Mouse (Mus musculus): ENCODE data around the gene Stx3. TPM values are rescaled to one million over a fixed set of nuclear protein-coding genes. Genes with fewer than 3 reads are reported as not detected.

Stx3 gene
- polyA plus RNA-seq, 1 experiment from 2014 or later: 24.1 TPM

DNA sequence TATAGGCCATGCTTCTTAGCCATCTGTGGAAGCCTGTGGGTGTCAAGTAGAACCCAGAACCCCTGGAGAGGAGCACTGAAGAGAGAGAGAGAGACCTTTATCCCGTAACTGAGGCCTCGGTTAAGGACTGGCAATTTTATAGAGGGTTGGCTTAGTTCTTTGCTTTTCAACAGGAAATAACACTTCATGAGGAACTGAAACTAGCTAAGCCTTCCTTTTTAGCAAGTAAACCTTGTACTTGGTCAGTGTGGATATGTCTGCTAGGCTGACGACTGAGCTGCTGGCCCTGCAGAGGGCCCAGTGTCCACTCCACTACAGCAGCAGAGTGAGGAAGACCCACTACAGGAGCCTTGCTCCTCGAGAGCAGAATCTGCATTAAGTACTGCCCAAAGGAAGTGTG is 52.8 kb downstream of the Stx3 start:
- no peak for ATAC-seq
- Histone ChIP-seq H3K4me1 (replicated peaks) (peaks cover 12% of the 10 kb centered on the region), H3K27ac (no peak overlapping the region), H3K36me3 (no peaks in the 10 kb centered on the region), H3K9ac (replicated peaks) (no peak overlapping the region), H3K4me2 (replicated peaks) (no peak overlapping the region), H3K9me3 (no peaks in the 10 kb centered on the region), H3K4me3 (replicated peaks) (no peak overlapping the region), H3K27me3 (peaks cover 4% of the 10 kb centered on the region; the same call in 1 of the 2 replicates)
- WGBS: 67% methylated on average over 4 of the region's 4 CpGs

DNA sequence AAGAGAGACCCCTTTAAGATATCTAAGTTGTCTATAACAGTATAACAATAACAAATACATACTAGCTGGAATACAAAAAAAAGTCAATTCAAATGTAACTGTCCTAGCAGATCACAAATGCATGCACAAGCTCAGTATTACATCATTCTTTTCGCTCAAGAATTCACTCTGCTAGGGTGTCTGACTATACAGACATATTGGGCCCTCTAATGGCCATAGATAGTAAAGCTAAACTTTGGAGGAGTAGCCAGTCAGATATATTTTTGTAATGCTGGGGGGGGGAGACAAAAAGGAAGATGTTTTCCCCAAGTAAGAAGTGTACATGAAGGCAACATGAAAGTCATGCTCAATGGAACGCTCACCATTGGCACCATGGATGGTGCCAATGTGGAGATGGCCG is 54.1 kb downstream of the Stx3 start:
- Histone ChIP-seq H3K9ac (replicated peaks) (no peak overlapping the region), H3K4me3 (replicated peaks) (no peak overlapping the region), H3K9me3 (no peaks in the 10 kb centered on the region), H3K36me3 (no peaks in the 10 kb centered on the region), H3K4me2 (replicated peaks) (no peak overlapping the region), H3K4me1 (replicated peaks) (peaks cover 4% of the 10 kb centered on the region; the same call in 1 of the 2 replicates), H3K27me3 (peaks cover 4% of the 10 kb centered on the region; the same call in 1 of the 2 replicates), H3K27ac (no peak overlapping the region)
- no peak for ATAC-seq
- 85% methylated on average over 3 of the region's 3 CpGs for WGBS

DNA sequence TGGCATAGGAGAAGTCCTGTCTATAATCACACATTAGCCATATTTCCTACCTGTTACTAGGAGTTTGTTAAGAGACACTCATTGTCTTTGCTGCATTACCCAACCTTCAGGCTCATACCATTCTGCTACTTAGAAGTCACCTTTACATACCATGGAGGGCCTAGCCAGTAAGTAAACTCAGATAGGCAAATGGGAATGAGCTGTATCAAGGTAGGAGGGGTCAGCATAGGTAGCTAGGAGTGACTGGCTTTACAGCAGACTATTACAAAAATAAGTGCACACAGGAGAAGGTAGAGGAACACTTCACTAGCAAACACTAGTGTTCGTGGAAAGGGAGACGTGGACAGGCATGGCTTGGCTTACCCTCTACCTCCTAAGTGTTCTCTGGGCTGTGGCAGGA is 71.9 kb downstream of the Stx3 start, which contains the start of gene Gif:
Gene Gif, plus strand, starts transcription at position 257 of the 400 bp plus-strand sequence.
- WGBS: 80% methylated on average over 2 of the region's 2 CpGs
- Histone ChIP-seq H3K9me3 (no peaks in the 10 kb centered on the region), H3K4me2 (replicated peaks) (no peak within 1 kb of the TSS), H3K4me1 (replicated peaks) (no peaks in the 10 kb centered on the region), H3K27ac (no peak within 1 kb of the TSS), H3K4me3 (replicated peaks) (no peak within 1 kb of the TSS), H3K36me3 (no peaks in the 10 kb centered on the region), H3K9ac (replicated peaks) (no peak within 1 kb of the TSS), H3K27me3 (no peaks in the 10 kb centered on the region)
- ATAC-seq: no peak

DNA sequence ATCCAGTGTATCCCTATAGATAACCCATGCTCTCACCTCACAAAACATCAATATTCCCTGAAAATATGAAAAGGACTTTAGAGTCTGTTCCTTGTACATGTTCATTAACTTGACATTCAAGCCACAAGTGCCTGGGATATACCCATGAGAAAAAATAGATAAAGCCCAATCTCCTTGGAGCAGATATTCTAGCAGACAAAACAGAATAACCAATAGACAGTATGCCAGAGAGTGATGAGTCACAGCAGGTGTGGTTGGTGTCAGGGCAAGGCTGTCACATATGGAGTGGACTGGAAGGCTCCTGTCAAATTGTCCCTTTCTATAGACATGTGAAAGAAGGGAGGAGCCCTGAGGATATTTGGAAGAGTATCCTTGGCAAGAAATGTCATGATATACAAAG is 73.5 kb downstream of the Stx3 start:
- no peak overlapping the region for H3K9ac ChIP-seq (replicated peaks)
- H3K27me3 ChIP-seq: no peaks in the 10 kb centered on the region
- ATAC-seq: no peak
- no peak overlapping the region for H3K27ac ChIP-seq
- no peaks in the 10 kb centered on the region for H3K9me3 ChIP-seq
- no peaks in the 10 kb centered on the region for H3K36me3 ChIP-seq
- no peak overlapping the region for H3K4me3 ChIP-seq (replicated peaks)
- no peaks in the 10 kb centered on the region for H3K4me1 ChIP-seq (replicated peaks)
- H3K4me2 ChIP-seq (replicated peaks): no peak overlapping the region

DNA sequence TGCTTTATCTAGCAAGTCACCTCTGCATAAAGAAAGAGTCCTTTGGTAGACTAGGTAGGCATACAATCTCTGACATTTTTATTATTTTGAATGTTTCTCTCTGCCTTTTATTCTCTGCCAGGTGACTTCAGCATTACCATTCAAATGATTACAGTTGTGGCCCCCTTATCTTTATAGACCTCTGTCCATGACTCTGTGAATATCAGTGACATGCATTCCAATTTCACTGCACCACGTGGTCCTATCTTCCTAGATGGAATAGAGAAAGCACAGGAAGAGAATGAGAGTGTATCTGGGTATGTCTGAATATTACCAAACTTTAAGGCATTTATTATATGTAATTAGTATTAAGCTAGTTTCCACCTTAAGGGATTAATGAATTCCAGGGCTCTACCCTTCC is 82.7 kb downstream of the Stx3 start:
- Histone ChIP-seq H3K9me3 (no peaks in the 10 kb centered on the region), H3K4me2 (replicated peaks) (no peak overlapping the region), H3K9ac (replicated peaks) (no peak overlapping the region), H3K36me3 (no peaks in the 10 kb centered on the region), H3K27me3 (no peaks in the 10 kb centered on the region), H3K27ac (no peak overlapping the region), H3K4me1 (replicated peaks) (no peaks in the 10 kb centered on the region), H3K4me3 (replicated peaks) (no peak overlapping the region)
- ATAC-seq: no peak
- WGBS: 50% methylated on average over 1 of the region's 1 CpGs

DNA sequence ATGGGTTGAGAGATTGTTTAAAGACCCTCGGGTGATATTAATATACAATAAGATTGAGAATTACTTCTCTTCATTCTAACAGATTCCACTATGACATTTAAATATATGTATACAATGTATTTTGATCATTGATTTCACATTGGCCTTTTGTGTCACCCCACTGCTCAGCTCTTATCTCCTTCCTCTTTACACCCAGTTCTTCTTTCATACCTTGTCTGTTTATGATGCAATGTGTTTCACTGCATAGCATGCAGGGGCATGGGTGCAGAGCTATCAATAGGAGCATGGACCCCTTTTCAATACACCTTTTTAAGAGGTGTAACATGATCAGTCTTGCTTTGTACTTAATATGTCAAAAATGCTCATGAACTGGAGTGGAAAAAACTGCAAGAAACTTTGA is 88.9 kb downstream of the Stx3 start:
- H3K4me2 ChIP-seq (replicated peaks): no peak overlapping the region
- no peak overlapping the region for H3K27ac ChIP-seq
- H3K4me3 ChIP-seq (replicated peaks): no peak overlapping the region
- WGBS: 88% methylated on average over 1 of the region's 1 CpGs
- no peak for ATAC-seq
- H3K9ac ChIP-seq (replicated peaks): no peak overlapping the region
- H3K36me3 ChIP-seq: no peaks in the 10 kb centered on the region
- no peaks in the 10 kb centered on the region for H3K9me3 ChIP-seq
- no peaks in the 10 kb centered on the region for H3K27me3 ChIP-seq
- no peaks in the 10 kb centered on the region for H3K4me1 ChIP-seq (replicated peaks)

DNA sequence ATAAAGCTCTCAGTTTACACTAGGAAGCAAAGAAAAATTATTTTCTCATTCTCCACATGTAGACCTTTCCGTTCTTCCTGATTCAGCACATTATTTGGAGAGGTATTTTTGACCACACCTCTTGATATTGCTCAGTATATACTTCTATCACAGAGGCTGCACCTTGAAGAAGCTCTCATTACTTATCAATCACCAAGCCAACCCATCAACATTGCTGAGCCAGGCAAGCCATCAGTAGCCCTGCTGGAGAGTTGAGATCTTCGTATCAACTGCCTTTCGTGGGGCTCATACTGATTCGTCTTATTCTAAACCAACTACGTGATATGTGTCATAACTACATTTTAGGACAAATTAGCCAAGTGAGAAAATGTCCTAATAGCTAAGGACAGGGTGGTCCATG is 91.9 kb downstream of the Stx3 start:
- no peak overlapping the region for H3K4me2 ChIP-seq (replicated peaks)
- H3K36me3 ChIP-seq: no peaks in the 10 kb centered on the region
- no peaks in the 10 kb centered on the region for H3K9me3 ChIP-seq
- H3K27ac ChIP-seq: no peak overlapping the region
- H3K9ac ChIP-seq (replicated peaks): no peak overlapping the region
- H3K4me1 ChIP-seq (replicated peaks): no peaks in the 10 kb centered on the region
- H3K4me3 ChIP-seq (replicated peaks): no peak overlapping the region
- no peaks in the 10 kb centered on the region for H3K27me3 ChIP-seq
- no peak for ATAC-seq
- WGBS: 92% methylated on average over 5 of the region's 5 CpGs

DNA sequence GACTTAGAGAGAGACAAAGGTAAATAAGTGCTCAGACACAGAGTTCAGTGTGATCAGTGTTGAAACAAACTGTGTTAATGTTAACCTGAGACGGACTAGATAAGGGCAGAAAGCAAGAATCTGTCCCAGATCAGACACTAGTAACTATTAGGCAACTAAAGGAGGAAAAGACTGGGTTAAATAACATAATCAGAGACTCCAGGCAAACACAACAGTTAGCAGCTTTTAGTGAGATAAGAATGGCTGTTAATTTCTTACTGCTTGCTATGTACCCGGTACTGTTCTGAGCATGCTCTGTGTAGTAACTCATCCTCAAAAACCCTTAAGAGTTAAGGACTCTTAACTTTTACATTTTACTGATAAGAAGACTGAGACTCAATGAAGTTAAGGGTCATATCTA is 93.3 kb downstream of the Stx3 start:
- no peaks in the 10 kb centered on the region for H3K27me3 ChIP-seq
- H3K36me3 ChIP-seq: no peaks in the 10 kb centered on the region
- no peaks in the 10 kb centered on the region for H3K4me1 ChIP-seq (replicated peaks)
- H3K9me3 ChIP-seq: no peaks in the 10 kb centered on the region
- WGBS: 91% methylated on average over 2 of the region's 2 CpGs
- no peak overlapping the region for H3K27ac ChIP-seq
- no peak overlapping the region for H3K9ac ChIP-seq (replicated peaks)
- no peak for ATAC-seq
- H3K4me2 ChIP-seq (replicated peaks): no peak overlapping the region
- H3K4me3 ChIP-seq (replicated peaks): no peak overlapping the region

Other genes with a start within 250 kb of the Stx3 start
- gene Ms4a6d, start 214.6 kb downstream of the Stx3 start, polyA plus RNA-seq (2015; fragmentation: Nextera tagmentation; extraction: Ambion mirVana): 2.0 and 2.3 TPM in 2 replicates
- gene Ms4a2, start 195.7 kb downstream of the Stx3 start, polyA plus RNA-seq (2015; fragmentation: Nextera tagmentation; extraction: Ambion mirVana): not detected in 2 replicates
- gene Ms4a3, start 178.6 kb downstream of the Stx3 start, polyA plus RNA-seq (2015; fragmentation: Nextera tagmentation; extraction: Ambion mirVana): not detected in 2 replicates
- not detected in 2 replicates for gene Oosp2, start 158.8 kb downstream of the Stx3 start, polyA plus RNA-seq (2015; fragmentation: Nextera tagmentation; extraction: Ambion mirVana)
- gene Oosp1, start 128.3 kb downstream of the Stx3 start, polyA plus RNA-seq (2015; fragmentation: Nextera tagmentation; extraction: Ambion mirVana): not detected in 2 replicates
- not detected in 2 replicates for gene Oosp3, start 122.3 kb downstream of the Stx3 start, polyA plus RNA-seq (2015; fragmentation: Nextera tagmentation; extraction: Ambion mirVana)
- gene Gif, start 71.8 kb downstream of the Stx3 start, polyA plus RNA-seq (2015; fragmentation: Nextera tagmentation; extraction: Ambion mirVana): not detected in 2 replicates
- gene Mrpl16, start 49.0 kb downstream of the Stx3 start, polyA plus RNA-seq (2015; fragmentation: Nextera tagmentation; extraction: Ambion mirVana): 42.8 and 47.4 TPM in 2 replicates
- not detected in 2 replicates for gene Olfr1417, start 19.8 kb upstream of the Stx3 start, polyA plus RNA-seq (2015; fragmentation: Nextera tagmentation; extraction: Ambion mirVana)
- gene Olfr1418, start 41.7 kb upstream of the Stx3 start, polyA plus RNA-seq (2015; fragmentation: Nextera tagmentation; extraction: Ambion mirVana): not detected in 2 replicates
- gene Olfr1419, start 55.7 kb upstream of the Stx3 start, polyA plus RNA-seq (2015; fragmentation: Nextera tagmentation; extraction: Ambion mirVana): not detected in 2 replicates
- gene Olfr1420, start 67.2 kb upstream of the Stx3 start, polyA plus RNA-seq (2015; fragmentation: Nextera tagmentation; extraction: Ambion mirVana): 0.16 TPM in 1 of 2 replicates, not detected in the other
- 19.6 and 21.4 TPM in 2 replicates for gene Patl1, start 93.0 kb upstream of the Stx3 start, polyA plus RNA-seq (2015; fragmentation: Nextera tagmentation; extraction: Ambion mirVana)
- 3.9 and 4.1 TPM in 2 replicates for gene Osbp, start 146.5 kb upstream of the Stx3 start, polyA plus RNA-seq (2015; fragmentation: Nextera tagmentation; extraction: Ambion mirVana)
- gene Olfr1423, start 221.9 kb upstream of the Stx3 start, polyA plus RNA-seq (2015; fragmentation: Nextera tagmentation; extraction: Ambion mirVana): not detected in 2 replicates
- not detected in 2 replicates for gene Olfr1424, start 243.3 kb upstream of the Stx3 start, polyA plus RNA-seq (2015; fragmentation: Nextera tagmentation; extraction: Ambion mirVana)